Mouse (Mus musculus): ENCODE results near the gene Fcho1. TPM values are rescaled to one million over a fixed set of nuclear protein-coding genes. Genes with fewer than 3 reads are reported as not detected.

Fcho1 gene
- polyA plus RNA-seq, 1 experiment from 2014 or later, result 85.0 TPM

Other genes with a start within 250 kb of the Fcho1 start
- gene Ano8, start 239.8 kb downstream of the Fcho1 start, polyA plus RNA-seq (2015; fragmentation: Nextera tagmentation; extraction: Ambion mirVana), result 5.7 and 6.8 TPM in 2 replicates
- gene Gtpbp3, start 237.6 kb downstream of the Fcho1 start, polyA plus RNA-seq (2015; fragmentation: Nextera tagmentation; extraction: Ambion mirVana), result 15.4 and 17.1 TPM in 2 replicates
- gene Plvap, start 214.0 kb downstream of the Fcho1 start, polyA plus RNA-seq (2015; fragmentation: Nextera tagmentation; extraction: Ambion mirVana), result 9.5 and 21.1 TPM in 2 replicates
- 0.13 TPM in 2 replicates for gene Ccdc194, start 200.0 kb downstream of the Fcho1 start, polyA plus RNA-seq (2015; fragmentation: Nextera tagmentation; extraction: Ambion mirVana)
- 16.1 and 35.7 TPM in 2 replicates for gene Bst2, start 188.3 kb downstream of the Fcho1 start, polyA plus RNA-seq (2015; fragmentation: Nextera tagmentation; extraction: Ambion mirVana)
- gene Mvb12a, start 182.8 kb downstream of the Fcho1 start, polyA plus RNA-seq (2015; fragmentation: Nextera tagmentation; extraction: Ambion mirVana), result 71.3 and 72.0 TPM in 2 replicates
- gene Tmem221, start 166.8 kb downstream of the Fcho1 start, polyA plus RNA-seq (2015; fragmentation: Nextera tagmentation; extraction: Ambion mirVana), result 0.15 and 0.95 TPM in 2 replicates
- 0.15 TPM in 1 of 2 replicates, not detected in the other for gene Nxnl1, start 159.1 kb downstream of the Fcho1 start, polyA plus RNA-seq (2015; fragmentation: Nextera tagmentation; extraction: Ambion mirVana)
- gene Slc27a1, start 156.8 kb downstream of the Fcho1 start, polyA plus RNA-seq (2015; fragmentation: Nextera tagmentation; extraction: Ambion mirVana), result 83.0 and 85.9 TPM in 2 replicates
- gene Pgls, start 133.5 kb downstream of the Fcho1 start, polyA plus RNA-seq (2015; fragmentation: Nextera tagmentation; extraction: Ambion mirVana), result 223 and 232 TPM in 2 replicates
- gene Fam129c, start 128.1 kb downstream of the Fcho1 start, polyA plus RNA-seq (2015; fragmentation: Nextera tagmentation; extraction: Ambion mirVana), result 8.4 and 10.2 TPM in 2 replicates
- 73.4 and 76.9 TPM in 2 replicates for gene Colgalt1, start 114.7 kb downstream of the Fcho1 start, polyA plus RNA-seq (2015; fragmentation: Nextera tagmentation; extraction: Ambion mirVana)
- 18.1 and 22.2 TPM in 2 replicates for gene Unc13a, start 54.0 kb downstream of the Fcho1 start, polyA plus RNA-seq (2015; fragmentation: Nextera tagmentation; extraction: Ambion mirVana)
- 7.4 and 11.5 TPM in 2 replicates for gene Jak3, start 49.4 kb downstream of the Fcho1 start, polyA plus RNA-seq (2015; fragmentation: Nextera tagmentation; extraction: Ambion mirVana)
- 1.4 and 2.8 TPM in 2 replicates for gene Insl3, start 36.5 kb downstream of the Fcho1 start, polyA plus RNA-seq (2015; fragmentation: Nextera tagmentation; extraction: Ambion mirVana)
- 0.56 and 1.3 TPM in 2 replicates for gene B3gnt3, start 23.9 kb downstream of the Fcho1 start, polyA plus RNA-seq (2015; fragmentation: Nextera tagmentation; extraction: Ambion mirVana)
- 7.4 and 9.4 TPM in 2 replicates for gene Zfp709, start 156.3 kb upstream of the Fcho1 start, polyA plus RNA-seq (2015; fragmentation: Nextera tagmentation; extraction: Ambion mirVana)
- gene Zfp882, start 182.9 kb upstream of the Fcho1 start, polyA plus RNA-seq (2015; fragmentation: Nextera tagmentation; extraction: Ambion mirVana), result 13.5 and 17.1 TPM in 2 replicates
- 33.5 and 35.1 TPM in 2 replicates for gene Zfp617, start 182.9 kb upstream of the Fcho1 start, polyA plus RNA-seq (2015; fragmentation: Nextera tagmentation; extraction: Ambion mirVana)
- 13.8 and 19.4 TPM in 2 replicates for gene Zfp961, start 225.3 kb upstream of the Fcho1 start, polyA plus RNA-seq (2015; fragmentation: Nextera tagmentation; extraction: Ambion mirVana)

Data from neural tube, embryonic 15.5 days (tissue).